Mouse (Mus musculus): ENCODE measurements at regions not wholly inside any gene's neighbourhood (a gene's known extent, or its start where the extent isn't known, plus 50 kb on each side); places are given as distances from the start of the nearest gene placed in this dataset.
A peak's percentile ranks its signal among the peaks of the same experiment; 100 is the strongest.
"Not testable (repeated sequence)": the region's sequence is repeated elsewhere in the genome, so short reads cannot be mapped to it uniquely, and the experiment has no call there.

DNA sequence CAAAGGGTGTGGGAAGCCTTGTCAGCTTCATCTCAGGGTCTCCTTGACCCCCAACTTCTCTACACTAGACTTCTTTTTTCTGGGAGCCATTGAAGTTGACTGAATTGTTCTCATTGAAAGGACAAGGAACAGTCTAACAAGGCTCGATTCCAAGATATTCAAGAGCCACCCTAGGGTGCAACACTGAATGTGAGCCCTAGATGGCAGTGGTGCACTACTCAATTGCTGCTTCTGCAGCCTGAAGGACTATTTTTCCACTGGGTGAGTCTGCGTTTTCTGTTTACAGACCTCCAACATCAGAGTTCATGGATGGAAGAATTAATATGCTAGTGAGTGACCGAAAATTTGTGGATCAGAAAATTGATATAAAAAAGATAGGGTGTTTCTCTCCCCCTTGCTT is 161.5 kb downstream of the Hpcal1 start:
- H3K27me3 ChIP-seq (ENCODE audit: control insufficient read depth, insufficient read depth, low read length); H3K4me1 ChIP-seq (ENCODE audit: control insufficient read depth, insufficient read depth, insufficient read length, low read length); H3K36me3 ChIP-seq (ENCODE audit: control insufficient read depth, insufficient read depth, low read length); H3K4me3 ChIP-seq (ENCODE audit: low read depth, low read length); H3K27ac ChIP-seq (ENCODE audit: insufficient read depth, low read depth, low read length): not testable (repeated sequence)
- TF ChIP-seq CTCF (IDR thresholded peaks at IDR 0.05; ENCODE audit: extremely low read depth, insufficient read length, insufficient replicate concordance, low read depth, low read length), result peak; percentile 49; the same call in 1 of the 2 replicates
- 43% methylated on average over 3 of the region's 3 CpGs for WGBS

DNA sequence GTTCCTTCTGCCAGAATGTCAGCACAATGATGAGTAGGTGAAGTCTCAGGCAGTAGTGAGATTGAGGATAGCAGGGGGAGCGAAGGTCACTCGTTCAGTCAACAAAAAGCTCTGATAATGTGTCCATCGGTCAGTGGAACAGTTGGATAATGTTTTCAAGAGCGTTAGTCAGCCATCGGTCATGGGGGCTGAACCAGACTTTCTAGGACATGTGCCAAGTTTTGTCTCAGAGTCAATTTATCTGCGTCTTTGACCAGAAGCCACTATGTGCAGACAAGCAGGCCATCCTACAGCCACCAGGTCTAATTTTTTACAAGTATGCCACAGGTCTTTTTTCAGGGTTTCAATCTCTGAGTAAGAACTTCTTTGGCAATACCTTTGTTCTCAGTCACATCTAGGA is 181.8 kb downstream of the Hpcal1 start:
- not testable (repeated sequence) for H3K4me1 ChIP-seq (ENCODE audit: control insufficient read depth, insufficient read depth, insufficient read length, low read length); H3K27ac ChIP-seq (ENCODE audit: insufficient read depth, low read depth, low read length); H3K4me3 ChIP-seq (ENCODE audit: low read depth, low read length); H3K27me3 ChIP-seq (ENCODE audit: control insufficient read depth, insufficient read depth, low read length); H3K36me3 ChIP-seq (ENCODE audit: control insufficient read depth, insufficient read depth, low read length)
- 17% methylated on average over 6 of the region's 6 CpGs for WGBS

DNA sequence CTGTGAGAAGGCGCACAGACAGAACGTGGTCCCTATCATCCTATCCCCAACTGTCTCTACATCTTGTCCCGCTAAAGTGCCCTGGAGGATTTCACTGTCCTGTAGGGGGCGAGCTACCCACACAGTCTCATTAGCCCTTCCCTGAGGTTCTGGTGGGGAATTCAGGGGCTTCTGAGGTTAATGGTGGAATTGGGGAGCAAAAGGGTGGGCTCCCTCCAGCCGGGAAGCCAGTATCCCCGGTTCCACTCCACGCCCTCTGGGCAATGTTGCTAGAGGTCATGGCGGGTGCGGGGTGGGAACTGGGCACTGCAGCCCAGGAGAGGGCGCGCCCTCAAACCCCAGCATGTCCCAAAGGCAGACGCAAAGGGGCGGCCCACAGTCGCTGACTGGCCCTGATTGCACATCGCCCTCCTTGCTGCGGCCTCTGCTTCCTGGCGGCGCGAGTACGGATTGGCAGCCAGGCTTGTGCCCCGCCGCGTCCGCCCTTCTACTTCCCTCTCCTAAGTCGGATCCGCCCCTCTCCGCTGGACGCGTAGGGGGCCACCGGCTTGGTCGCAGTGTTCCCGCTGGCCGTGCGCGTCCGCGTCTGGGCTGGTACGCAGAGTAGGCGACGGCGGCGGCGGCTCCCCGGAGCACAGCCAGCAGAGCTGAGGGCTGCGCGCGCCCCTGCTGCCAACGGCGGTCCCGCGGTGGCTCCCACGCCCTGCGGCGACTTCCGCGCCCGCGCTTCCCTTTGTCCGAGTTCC is 190.9 kb downstream of the Hpcal1 start:
- WGBS, result under 1% methylated on average over 59 of the region's 59 CpGs
- no peak overlapping the region for H3K27ac ChIP-seq (ENCODE audit: insufficient read depth, low read depth, low read length)
- H3K27me3 ChIP-seq (ENCODE audit: control insufficient read depth, insufficient read depth, low read length), result no peaks in the 10 kb centered on the region
- no peaks in the 10 kb centered on the region for H3K4me1 ChIP-seq (ENCODE audit: control insufficient read depth, insufficient read depth, insufficient read length, low read length)
- no peaks in the 10 kb centered on the region for H3K36me3 ChIP-seq (ENCODE audit: control insufficient read depth, insufficient read depth, low read length)
- peak overlapping the region; percentile 99 for H3K4me3 ChIP-seq (ENCODE audit: low read depth, low read length)
- TF ChIP-seq CTCF (IDR thresholded peaks at IDR 0.05; ENCODE audit: extremely low read depth, insufficient read length, insufficient replicate concordance, low read depth, low read length) (peak; percentile 69; the same call in 1 of the 2 replicates), POLR2A (IDR thresholded peaks at IDR 0.05; ENCODE audit: low read depth, low read length) (peak; percentile 64; the same call in 1 of the 2 replicates)

DNA sequence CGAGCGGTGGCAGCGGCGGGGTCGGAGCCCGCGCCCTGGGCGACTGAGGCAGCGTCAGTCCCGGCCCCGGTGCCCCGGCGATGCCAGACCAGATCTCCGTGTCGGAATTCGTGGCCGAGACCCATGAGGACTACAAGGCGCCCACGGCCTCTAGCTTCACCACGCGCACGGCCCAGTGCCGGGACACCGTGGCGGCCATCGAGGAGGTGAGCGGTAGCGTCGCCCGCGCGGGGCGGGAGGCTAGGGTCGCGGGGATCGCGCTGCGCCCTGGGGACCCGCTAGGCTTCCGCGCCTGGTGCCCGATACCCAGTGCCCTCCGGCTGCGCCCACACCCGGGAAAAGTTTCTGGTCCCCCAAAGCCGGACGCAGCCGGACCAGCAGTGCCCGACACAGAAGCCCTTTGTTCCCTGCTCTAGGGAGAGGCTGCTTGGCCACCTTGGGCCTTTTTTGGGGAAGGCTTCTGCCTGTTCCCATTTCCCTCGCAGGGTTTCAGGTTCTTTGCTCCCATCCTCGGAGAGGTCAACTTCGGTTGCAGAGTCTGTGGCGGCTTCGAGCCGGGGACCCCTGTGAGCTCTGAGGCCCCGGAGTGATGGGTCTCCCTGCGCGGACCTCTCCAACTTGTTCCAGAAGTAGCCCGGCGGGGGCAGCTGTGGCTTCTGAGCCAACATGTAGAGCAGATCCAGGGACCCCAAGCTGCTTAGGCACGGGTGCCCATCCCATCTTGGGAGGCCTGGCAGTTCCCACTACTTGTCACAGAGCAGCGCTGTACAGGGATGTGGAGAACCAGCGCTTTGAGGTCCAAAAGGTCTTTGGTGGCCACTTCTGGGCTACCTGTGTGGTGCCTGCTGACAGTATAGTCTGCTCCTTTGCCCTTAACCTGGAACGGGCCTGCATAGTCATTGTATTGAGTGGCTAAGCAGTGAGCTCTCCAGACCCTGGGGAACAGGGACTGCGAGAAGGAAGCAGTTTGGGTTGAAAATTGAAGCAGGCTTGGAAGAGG is 191.8 kb downstream of the Hpcal1 start:
- not testable (repeated sequence) for H3K27ac ChIP-seq (ENCODE audit: insufficient read depth, low read depth, low read length); H3K36me3 ChIP-seq (ENCODE audit: control insufficient read depth, insufficient read depth, low read length); H3K4me1 ChIP-seq (ENCODE audit: control insufficient read depth, insufficient read depth, insufficient read length, low read length); H3K27me3 ChIP-seq (ENCODE audit: control insufficient read depth, insufficient read depth, low read length)
- peak overlapping the region; percentile 99 for H3K4me3 ChIP-seq (ENCODE audit: low read depth, low read length)
- WGBS, result 2% methylated on average over 62 of the region's 65 CpGs

DNA sequence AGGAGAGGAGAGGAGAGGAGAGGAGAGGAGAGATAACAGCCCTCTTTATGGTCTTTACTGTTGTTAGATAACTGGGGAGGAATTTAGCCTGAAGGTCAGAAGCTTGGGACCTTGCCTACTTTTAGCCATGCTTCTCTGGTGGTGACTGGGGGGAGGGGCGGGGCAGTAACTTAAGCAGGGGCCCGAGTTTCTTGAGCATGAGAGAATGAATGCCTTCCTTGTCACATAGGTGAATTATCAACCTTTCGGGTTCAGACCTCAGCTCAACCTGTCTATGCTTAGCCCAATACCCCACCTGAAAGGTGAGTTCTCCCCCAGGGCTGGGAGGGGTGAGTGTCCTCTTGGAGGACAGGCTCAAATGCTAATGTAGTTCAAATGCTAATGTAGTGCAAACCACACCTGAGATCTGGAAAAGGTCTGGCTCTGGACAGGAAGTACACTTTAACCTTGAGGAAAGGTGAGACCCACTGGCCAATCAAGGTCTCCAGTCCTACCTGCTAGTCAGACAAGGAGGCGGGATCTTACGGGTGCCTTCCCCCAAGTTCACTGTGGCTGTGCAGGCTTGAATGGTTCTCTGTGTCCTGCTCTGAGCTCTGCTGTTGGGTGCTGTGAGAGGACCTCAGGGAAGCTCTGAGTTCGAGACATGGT is 201.1 kb downstream of the Hpcal1 start:
- not testable (repeated sequence) for H3K27me3 ChIP-seq (ENCODE audit: control insufficient read depth, insufficient read depth, low read length)
- 89% methylated on average over 6 of the region's 6 CpGs for WGBS

DNA sequence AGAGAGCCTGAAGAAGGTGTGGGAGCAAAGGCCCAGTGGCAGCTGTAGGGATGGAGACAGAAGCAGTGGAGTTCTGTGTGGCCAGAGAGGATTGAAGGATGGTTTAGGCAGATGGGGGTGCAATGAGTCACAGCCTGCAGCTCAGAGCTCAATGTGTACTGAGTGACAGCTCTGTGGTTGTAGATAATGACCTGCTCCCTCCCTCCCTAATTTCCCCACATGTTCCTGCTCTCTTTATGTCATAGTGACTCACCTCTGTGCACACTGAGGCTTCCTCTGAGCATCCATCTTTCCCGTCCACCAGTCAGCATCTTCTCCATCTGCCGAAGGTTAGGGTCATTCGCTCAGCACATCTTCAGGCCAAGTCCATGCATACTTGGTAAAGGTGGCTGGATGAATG is 222.4 kb downstream of the Hpcal1 start:
- H3K36me3 ChIP-seq (ENCODE audit: control insufficient read depth, insufficient read depth, low read length); H3K27me3 ChIP-seq (ENCODE audit: control insufficient read depth, insufficient read depth, low read length); H3K4me3 ChIP-seq (ENCODE audit: low read depth, low read length); H3K4me1 ChIP-seq (ENCODE audit: control insufficient read depth, insufficient read depth, insufficient read length, low read length); H3K27ac ChIP-seq (ENCODE audit: insufficient read depth, low read depth, low read length): not testable (repeated sequence)
- WGBS, result over 99% methylated on average over 3 of the region's 3 CpGs

More for the DNA sequence above, 201.1 kb downstream of the Hpcal1 start:
- not testable (repeated sequence) for H3K36me3 ChIP-seq (ENCODE audit: control insufficient read depth, insufficient read depth, low read length); H3K4me3 ChIP-seq (ENCODE audit: low read depth, low read length); H3K4me1 ChIP-seq (ENCODE audit: control insufficient read depth, insufficient read depth, insufficient read length, low read length); H3K27ac ChIP-seq (ENCODE audit: insufficient read depth, low read depth, low read length)
